Mouse (Mus musculus): ENCODE data around the gene Ift81.

Gene Ift81

GRCm38 (mm10) chr5:122624952-122625479 is 10.7 kb upstream of the Ift81 start:
- DNase-seq = no peak

- DNase-seq = no peak
Observed at GRCm38 (mm10) chr5:122623861-122624260, 9.5 kb upstream of the Ift81 start.

- no peak for DNase-seq
Observed at GRCm38 (mm10) chr5:122622526-122622925, 8.2 kb upstream of the Ift81 start.

- peak; percentile 65 for DNase-seq
Observed at GRCm38 (mm10) chr5:122621376-122621886, 7.1 kb upstream of the Ift81 start.

- DNase-seq = no peak
Observed at GRCm38 (mm10) chr5:122619686-122620296, 5.5 kb upstream of the Ift81 start.

GRCm38 (mm10) chr5:122617718-122618117 is 3.4 kb upstream of the Ift81 start:
- DNase-seq = no peak

- DNase-seq = no peak
Observed at GRCm38 (mm10) chr5:122611651-122612050, 2.7 kb downstream of the Ift81 start.

GRCm38 (mm10) chr5:122604894-122605293 is 9.4 kb downstream of the Ift81 start:
- no peak for DNase-seq

GRCm38 (mm10) chr5:122602233-122602632 is 12.1 kb downstream of the Ift81 start:
- peak; percentile 34 for DNase-seq

GRCm38 (mm10) chr5:122595470-122595869 is 18.8 kb downstream of the Ift81 start:
- DNase-seq = no peak

GRCm38 (mm10) chr5:122589891-122590290 is 24.4 kb downstream of the Ift81 start:
- DNase-seq = no peak

GRCm38 (mm10) chr5:122585546-122585945 is 28.8 kb downstream of the Ift81 start:
- DNase-seq = no peak

GRCm38 (mm10) chr5:122584093-122584492 is 30.2 kb downstream of the Ift81 start:
- no peak for DNase-seq

GRCm38 (mm10) chr5:122576683-122577329 is 37.5 kb downstream of the Ift81 start:
- DNase-seq = no peak

GRCm38 (mm10) chr5:122572001-122572400 is 42.3 kb downstream of the Ift81 start:
- DNase-seq = no peak

- DNase-seq = no peak
Observed at GRCm38 (mm10) chr5:122566626-122567025, 47.7 kb downstream of the Ift81 start.

- DNase-seq = no peak
Observed at GRCm38 (mm10) chr5:122560654-122561053, 53.7 kb downstream of the Ift81 start.

- no peak for DNase-seq
Observed at GRCm38 (mm10) chr5:122558127-122558526, 56.2 kb downstream of the Ift81 start.

- DNase-seq = no peak
Observed at GRCm38 (mm10) chr5:122555107-122555506, 59.2 kb downstream of the Ift81 start.

- DNase-seq = no peak
Observed at GRCm38 (mm10) chr5:122552638-122553037, 61.7 kb downstream of the Ift81 start.

GRCm38 (mm10) chr5:122550460-122550859 is 63.9 kb downstream of the Ift81 start:
- no peak for DNase-seq

GRCm38 (mm10) chr5:122548671-122549070 is 65.6 kb downstream of the Ift81 start:
- DNase-seq = peak; percentile 46

GRCm38 (mm10) chr5:122547810-122548209 is 66.5 kb downstream of the Ift81 start:
- peak; percentile 43 for DNase-seq

- DNase-seq = peak; percentile 52
Observed at GRCm38 (mm10) chr5:122547251-122547714, 67.0 kb downstream of the Ift81 start.

Data from retina, postnatal 1 day (tissue).